Mouse (Mus musculus) cerebellum, adult 8-10 months (tissue): Measurements from ENCODE around the gene Lypd6b.

ENCODE experiments used
- DNase-seq: peaks from one replicate; pipeline ENCODE4 v3.0.0; 2022

Gene Lypd6b

GRCm38 (mm10) chr2:49827756-49828155 is 40.3 kb downstream of the Lypd6b start:
- no peak for DNase-seq

GRCm38 (mm10) chr2:49830369-49830768 is 42.9 kb downstream of the Lypd6b start:
- no peak for DNase-seq

- no peak for DNase-seq
Observed at GRCm38 (mm10) chr2:49832277-49832803, 44.9 kb downstream of the Lypd6b start.

GRCm38 (mm10) chr2:49837454-49838059 is 50.1 kb downstream of the Lypd6b start:
- DNase-seq = no peak

- DNase-seq = no peak
Observed at GRCm38 (mm10) chr2:49838611-49839010, 51.1 kb downstream of the Lypd6b start.

GRCm38 (mm10) chr2:49840573-49840972 is 53.1 kb downstream of the Lypd6b start:
- no peak for DNase-seq

GRCm38 (mm10) chr2:49841089-49841488 is 53.6 kb downstream of the Lypd6b start:
- no peak for DNase-seq

- no peak for DNase-seq
Observed at GRCm38 (mm10) chr2:49845104-49845503, 57.6 kb downstream of the Lypd6b start.

- no peak for DNase-seq
Observed at GRCm38 (mm10) chr2:49846097-49846496, 58.6 kb downstream of the Lypd6b start.

GRCm38 (mm10) chr2:49846880-49847279 is 59.4 kb downstream of the Lypd6b start:
- DNase-seq = no peak

- DNase-seq = no peak
Observed at GRCm38 (mm10) chr2:49847831-49848230, 60.3 kb downstream of the Lypd6b start.

GRCm38 (mm10) chr2:49849771-49850170 is 62.3 kb downstream of the Lypd6b start:
- no peak for DNase-seq

GRCm38 (mm10) chr2:49851977-49852376 is 64.5 kb downstream of the Lypd6b start:
- no peak for DNase-seq

- DNase-seq = no peak
Observed at GRCm38 (mm10) chr2:49856161-49856564, 68.7 kb downstream of the Lypd6b start.

- DNase-seq = no peak
Observed at GRCm38 (mm10) chr2:49856584-49856983, 69.1 kb downstream of the Lypd6b start.

- no peak for DNase-seq
Observed at GRCm38 (mm10) chr2:49860219-49860962, 72.9 kb downstream of the Lypd6b start.

- DNase-seq = no peak
Observed at GRCm38 (mm10) chr2:49860969-49861592, 73.6 kb downstream of the Lypd6b start.

- no peak for DNase-seq
Observed at GRCm38 (mm10) chr2:49861658-49862057, 74.2 kb downstream of the Lypd6b start.

GRCm38 (mm10) chr2:49868116-49868858 is 80.8 kb downstream of the Lypd6b start:
- DNase-seq = no peak

- no peak for DNase-seq
Observed at GRCm38 (mm10) chr2:49869044-49869443, 81.6 kb downstream of the Lypd6b start.

- DNase-seq = no peak
Observed at GRCm38 (mm10) chr2:49869782-49870514, 82.5 kb downstream of the Lypd6b start.

- no peak for DNase-seq
Observed at GRCm38 (mm10) chr2:49871012-49871411, 83.5 kb downstream of the Lypd6b start.
